Mouse (Mus musculus) layer of hippocampus, adult 6 months (tissue): ENCODE results near the gene Rad51. TPM values are rescaled to one million over a fixed set of nuclear protein-coding genes. Genes with fewer than 3 reads are reported as not detected.

Source experiments
- long read RNA-seq, 2 experiments: library from polyadenylated mRNA; unstranded; transcript quantifications; one replicate each; pipeline ENCODE4 v2.0.0; 2019 to 2020
- polyA plus RNA-seq: library from polyadenylated mRNA; unstranded; fragments of <200 nt; fragmentation: Nextera tagmentation; gene quantifications from 2 replicates; pipeline ENCODE4 v1.2.3, GENCODE M21; 2021

Rad51 gene
- polyA plus RNA-seq, result 0.28 and 0.62 TPM in 2 replicates
- long read RNA-seq, experiment 1, partial matches to known transcripts, result 2 of 5 reads
- long read RNA-seq, experiment 1, other reads (novel, unspliced or antisense), result 1 of 5 reads
- long read RNA-seq, experiment 2, transcript Rad51-201 (10 exons, 3,368 nt), result major isoform, 7 of 10 reads
- long read RNA-seq, experiment 2, partial matches to known transcripts, result 0 of 10 reads
- long read RNA-seq, experiment 2, other reads (novel, unspliced or antisense), result 3 of 10 reads

DNA sequence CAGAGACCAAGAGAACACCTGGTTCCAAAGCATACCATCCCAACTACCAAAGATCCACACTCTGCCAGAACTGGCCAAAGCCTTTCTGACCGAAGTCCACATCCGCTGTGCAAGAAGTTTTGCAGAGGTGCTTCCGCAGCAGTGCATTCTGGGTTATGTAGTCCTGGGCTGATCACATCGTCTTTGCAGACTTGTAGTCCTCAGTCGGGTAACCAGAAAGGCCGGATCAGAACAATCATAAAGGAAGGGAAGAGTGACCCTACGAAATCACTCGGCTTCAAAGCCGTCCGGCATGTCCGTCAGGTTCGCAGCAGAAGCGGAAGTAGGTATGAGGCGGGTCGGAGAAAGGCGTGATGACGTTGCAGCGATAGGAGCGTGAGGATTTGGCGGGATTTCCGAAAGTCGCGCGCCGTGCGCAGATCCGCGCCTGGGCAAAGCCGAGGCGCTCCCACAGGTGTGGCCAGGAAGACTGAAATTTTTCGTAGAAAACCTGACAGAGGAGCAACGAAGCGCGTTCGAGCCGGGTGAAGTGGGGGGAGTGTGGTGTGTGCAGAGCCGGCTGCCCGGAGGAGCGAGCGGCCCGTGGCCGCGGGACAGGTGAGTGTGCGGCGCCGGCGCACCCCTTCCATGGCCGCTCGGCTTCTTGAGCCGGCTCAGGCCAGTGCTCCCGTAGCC, at the start of gene Rad51:
Rad51 (plus strand) TSS at position 356 of the 675 bp plus-strand sequence.

GRCm38 (mm10) chr2:119156681-119157572, 44.3 kb downstream of the Rad51 start, which contains the start of gene Rmdn3:
Gene Rmdn3, minus strand, starts transcription at chr2:119157034.

DNA sequence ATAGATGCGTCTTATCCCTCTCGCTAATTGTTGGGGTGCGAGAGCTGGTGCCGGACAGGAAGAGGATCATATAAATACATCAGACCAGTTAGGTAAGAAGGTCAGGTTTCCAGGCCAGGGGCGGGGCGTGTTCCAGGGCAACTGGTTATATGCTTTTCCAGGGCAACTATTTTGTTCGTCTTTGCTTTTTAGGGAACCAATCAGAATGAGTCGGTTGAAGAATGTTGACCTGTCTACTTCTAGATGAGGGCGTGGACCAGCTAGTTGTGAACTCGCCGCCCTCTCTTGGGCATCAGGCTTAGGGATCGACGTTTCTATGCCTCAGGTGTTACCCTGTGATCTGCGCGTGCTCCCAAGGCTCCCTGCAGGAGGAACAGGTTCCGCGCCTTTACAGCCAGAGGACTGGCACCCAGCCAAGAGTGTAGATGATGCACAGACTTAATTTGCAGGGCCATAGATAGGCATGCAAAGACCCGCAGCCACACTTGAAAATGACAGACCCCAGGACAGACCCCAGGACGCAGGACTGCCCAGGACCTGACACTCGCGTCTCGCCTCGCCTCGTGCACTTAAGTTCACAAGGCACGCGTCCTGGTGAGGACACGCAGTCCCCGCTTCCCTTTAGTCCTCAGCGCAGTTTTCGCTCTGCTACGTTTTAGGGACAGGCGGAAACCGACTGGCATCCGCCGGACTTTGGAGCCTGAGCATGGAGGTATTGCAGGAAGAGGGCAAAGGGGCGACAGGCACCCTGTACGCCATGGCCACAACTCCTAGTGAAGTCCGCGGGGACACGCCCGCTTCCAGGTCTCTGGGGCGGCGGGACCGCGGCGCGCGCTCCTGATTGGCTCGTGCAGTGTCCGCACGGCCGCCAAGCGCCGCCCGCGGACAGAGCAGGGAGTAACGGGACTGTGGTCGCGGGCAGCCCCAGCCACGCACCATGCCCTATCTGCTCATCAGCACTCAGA, 54.6 kb downstream of the Rad51 start, which contains the start of gene Gchfr:
Gchfr (plus strand) TSS at position 873 of the 965 bp plus-strand sequence.

DNA sequence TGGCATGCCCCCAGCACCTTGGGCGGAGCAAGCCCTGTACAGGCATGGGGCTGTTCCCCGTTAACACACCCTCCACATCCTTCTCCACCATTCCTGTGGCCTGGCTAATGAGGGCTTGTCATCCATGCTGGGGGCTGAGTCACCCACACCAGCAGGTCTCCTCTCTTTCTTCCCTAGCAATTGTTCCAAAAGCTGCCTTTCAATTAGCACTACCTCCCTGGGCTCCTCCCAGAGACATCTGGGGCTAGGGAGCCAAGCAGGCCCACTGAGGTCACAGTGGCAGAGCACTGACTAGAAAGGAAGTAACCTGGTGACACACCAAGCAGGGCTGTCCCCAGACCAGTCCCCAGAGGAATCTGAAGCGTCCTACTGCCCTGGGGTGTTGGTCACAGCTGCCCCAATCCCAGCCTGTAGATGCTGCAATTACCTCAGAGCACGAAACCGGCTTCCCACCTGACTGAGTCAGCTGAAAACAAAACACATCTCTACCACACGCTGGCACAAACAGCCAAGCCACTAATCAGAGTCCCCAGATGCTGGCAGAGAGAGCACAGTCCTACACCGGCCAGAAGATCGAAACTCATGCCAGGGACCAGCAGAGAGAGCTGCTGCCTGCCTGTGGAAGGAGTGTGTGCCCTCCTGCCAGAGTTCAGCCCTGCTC, 61.5 kb downstream of the Rad51 start, which contains the start of gene Gm14137:
Gm14137 (plus strand) TSS at position 519 of the 661 bp plus-strand sequence.

Other genes starting within 250 kb of the Rad51 start
- 3.6 and 3.8 TPM in 2 replicates for gene Bahd1, start 212.4 kb upstream of the Rad51 start, polyA plus RNA-seq
- 2.4 and 4.0 TPM in 2 replicates for gene Chst14, start 186.3 kb upstream of the Rad51 start, polyA plus RNA-seq
- gene Ccdc32, start 83.4 kb upstream of the Rad51 start, polyA plus RNA-seq, result 91.7 and 102 TPM in 2 replicates
- gene Rpusd2, start 78.0 kb upstream of the Rad51 start, polyA plus RNA-seq, result 6.7 and 7.8 TPM in 2 replicates
- gene Knl1, start 65.7 kb upstream of the Rad51 start, polyA plus RNA-seq, result 0.04 and 0.14 TPM in 2 replicates
- gene Rmdn3, start 44.2 kb downstream of the Rad51 start, polyA plus RNA-seq, result 41.6 and 42.2 TPM in 2 replicates
- 3.5 and 4.3 TPM in 2 replicates for gene Gchfr, start 55.0 kb downstream of the Rad51 start, polyA plus RNA-seq
- 0.06 TPM in 1 of 2 replicates, not detected in the other for gene Gm14137, start 61.7 kb downstream of the Rad51 start, polyA plus RNA-seq
- gene Zfyve19, start 95.8 kb downstream of the Rad51 start, polyA plus RNA-seq, result 30.9 and 32.3 TPM in 2 replicates
- gene Dnajc17, start 96.0 kb downstream of the Rad51 start, polyA plus RNA-seq, result 18.3 and 19.4 TPM in 2 replicates
- gene Ppp1r14d, start 117.1 kb downstream of the Rad51 start, polyA plus RNA-seq, result not detected in 2 replicates
- 2.0 and 2.8 TPM in 2 replicates for gene Spint1, start 124.6 kb downstream of the Rad51 start, polyA plus RNA-seq
- 9.0 and 10.5 TPM in 2 replicates for gene Rhov, start 158.5 kb downstream of the Rad51 start, polyA plus RNA-seq
- 14.4 and 14.7 TPM in 2 replicates for gene Vps18, start 175.9 kb downstream of the Rad51 start, polyA plus RNA-seq
- gene Dll4, start 213.0 kb downstream of the Rad51 start, polyA plus RNA-seq, result 0.70 and 0.78 TPM in 2 replicates
- 13.7 and 14.0 TPM in 2 replicates for gene Chac1, start 238.4 kb downstream of the Rad51 start, polyA plus RNA-seq